Mouse (Mus musculus) A20 (cell line): ENCODE measurements around the gene Samm50.

ENCODE experiments used
- DNase-seq: peaks from one replicate; pipeline ENCODE4 v3.0.0-alpha.2; 2011; ENCODE audit warnings: low read depth, low spot score

The Samm50 gene

GRCm38 (mm10) chr15:84211564-84211963 is 19.5 kb downstream of the Samm50 start:
- no peak for DNase-seq

DNA sequence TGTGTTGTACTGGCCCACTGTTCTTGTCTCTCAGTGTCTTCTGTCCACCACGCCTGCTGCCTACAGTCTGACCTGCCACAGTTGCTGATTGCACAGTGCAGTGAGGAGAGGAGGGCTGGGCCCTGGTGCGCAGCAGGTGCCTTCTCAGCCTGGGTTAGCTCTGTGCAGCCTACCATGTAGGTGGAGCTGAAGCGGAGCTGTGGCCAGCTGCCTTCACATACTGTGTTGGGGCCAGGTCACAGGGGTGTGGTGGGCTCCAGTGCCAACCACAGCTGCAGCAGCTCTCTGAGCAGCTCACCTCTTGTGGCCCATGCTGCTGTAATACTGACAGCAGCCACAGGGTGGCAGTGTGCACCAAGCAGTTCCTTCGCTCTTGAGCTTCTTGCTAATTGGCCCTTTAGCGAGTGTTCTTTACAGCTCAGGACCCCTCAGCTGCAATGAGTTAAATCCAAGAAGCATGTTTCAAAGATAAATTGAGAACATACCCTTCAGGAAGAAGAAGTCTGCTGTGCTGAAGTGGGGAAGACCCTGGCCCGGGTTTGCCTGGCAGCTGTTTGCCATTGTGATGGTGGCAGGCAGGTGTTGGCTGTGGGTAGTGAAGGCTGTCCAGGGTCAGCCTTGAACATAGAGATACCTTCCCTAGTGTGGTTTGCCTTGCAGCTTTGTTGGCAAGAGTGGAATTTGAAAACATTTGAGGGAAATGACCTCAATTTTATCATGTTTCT is 20.2 kb downstream of the Samm50 start:
- peak; percentile 97 for DNase-seq

DNA sequence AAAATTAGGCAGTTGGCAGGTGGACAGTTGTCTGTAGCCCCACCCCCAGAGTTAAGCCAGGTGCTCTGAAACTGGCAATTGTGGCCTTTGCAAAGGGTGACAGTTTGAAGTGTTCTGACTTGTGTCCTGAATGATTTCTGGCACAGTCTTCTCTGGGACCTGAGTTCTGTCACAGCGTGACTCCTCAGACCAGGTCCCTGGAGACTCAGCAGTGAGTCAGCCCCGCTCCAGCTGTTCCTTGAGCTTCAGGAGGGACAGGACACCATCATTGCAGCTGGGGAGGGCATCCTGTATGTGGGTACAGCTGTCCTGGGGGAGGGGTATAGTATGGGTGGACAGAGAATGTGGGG is 20.7 kb downstream of the Samm50 start:
- peak; percentile 87 for DNase-seq

GRCm38 (mm10) chr15:84213162-84213739 is 21.2 kb downstream of the Samm50 start:
- no peak for DNase-seq

DNA sequence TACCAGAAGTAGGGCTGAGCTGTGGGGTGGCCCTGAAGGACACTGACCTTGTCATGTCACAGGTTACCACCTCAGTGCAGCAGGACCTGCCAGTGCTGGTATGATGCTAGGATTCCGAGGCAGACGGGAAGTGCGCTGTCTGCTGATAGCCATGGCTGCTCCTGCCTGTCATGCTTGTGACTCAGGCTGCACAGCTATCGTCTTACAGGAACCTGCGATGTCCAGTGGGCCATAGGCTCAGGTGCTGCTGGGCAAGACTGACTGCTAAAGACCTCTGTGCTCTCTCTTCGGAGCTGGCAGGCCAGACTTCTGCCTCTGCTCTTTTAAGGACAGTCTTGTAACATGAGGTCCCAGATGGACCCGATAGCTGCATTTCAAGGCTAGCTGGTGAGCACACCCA is 22.4 kb downstream of the Samm50 start:
- no peak for DNase-seq

GRCm38 (mm10) chr15:84215273-84215672 is 23.2 kb downstream of the Samm50 start:
- DNase-seq, result no peak

GRCm38 (mm10) chr15:84216026-84216425 is 24.0 kb downstream of the Samm50 start:
- DNase-seq, result no peak

DNA sequence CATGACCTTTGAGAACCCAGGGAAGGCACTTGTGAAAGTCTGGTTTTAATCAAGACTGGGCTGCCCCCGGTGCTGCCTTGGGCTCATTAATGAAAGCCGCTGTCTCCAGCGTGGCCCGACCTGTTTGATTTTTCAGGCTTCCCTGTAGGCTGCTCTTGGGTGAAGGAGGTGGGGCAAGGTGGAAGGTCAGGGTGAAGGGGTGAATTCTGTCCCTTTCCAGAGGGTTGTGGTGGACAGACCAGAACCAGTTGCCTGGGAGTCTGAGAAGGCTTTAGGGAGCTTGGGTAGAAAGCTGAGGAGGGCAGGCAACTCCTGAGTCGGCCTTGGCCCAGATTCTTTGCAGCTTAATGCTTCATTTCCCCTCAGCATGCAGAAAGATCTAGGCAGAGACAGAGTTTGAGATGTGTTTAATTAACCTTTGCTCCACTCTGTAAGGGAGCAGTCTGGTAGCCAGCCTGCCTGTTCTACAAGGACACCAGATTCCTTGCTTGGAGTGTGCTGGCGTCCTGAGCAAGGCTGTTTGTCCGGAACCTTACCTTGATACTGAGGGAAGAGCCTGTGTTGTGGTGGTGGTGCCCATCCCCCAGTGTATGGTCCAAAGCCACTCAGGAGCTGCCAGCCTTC is 24.5 kb downstream of the Samm50 start:
- DNase-seq, result no peak

GRCm38 (mm10) chr15:84217969-84218782 is 26.1 kb downstream of the Samm50 start:
- DNase-seq, result peak; percentile 60

DNA sequence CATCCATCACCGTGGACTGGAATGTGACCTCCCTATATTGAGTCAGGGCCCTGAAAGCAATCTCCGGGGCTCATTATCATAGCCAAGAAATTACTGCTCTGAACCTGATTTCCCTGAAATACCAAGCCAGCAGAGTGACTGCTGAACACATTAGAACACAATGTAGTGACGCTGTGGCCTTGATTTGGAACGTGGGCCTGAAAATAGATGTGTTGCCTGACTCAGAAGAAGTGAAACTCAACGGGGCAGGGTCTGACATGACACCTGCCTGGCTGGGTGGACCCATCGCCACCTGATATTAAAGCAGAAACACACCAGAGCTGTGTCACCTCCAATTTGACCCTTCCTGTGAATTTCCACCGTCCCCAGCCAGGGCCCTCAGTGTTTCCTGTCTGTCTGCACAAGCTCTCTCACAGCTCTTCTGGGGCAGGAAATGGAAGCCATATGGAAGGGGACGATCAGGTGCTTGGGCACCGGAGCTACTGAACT is 26.8 kb downstream of the Samm50 start:
- peak; percentile 95 for DNase-seq

DNA sequence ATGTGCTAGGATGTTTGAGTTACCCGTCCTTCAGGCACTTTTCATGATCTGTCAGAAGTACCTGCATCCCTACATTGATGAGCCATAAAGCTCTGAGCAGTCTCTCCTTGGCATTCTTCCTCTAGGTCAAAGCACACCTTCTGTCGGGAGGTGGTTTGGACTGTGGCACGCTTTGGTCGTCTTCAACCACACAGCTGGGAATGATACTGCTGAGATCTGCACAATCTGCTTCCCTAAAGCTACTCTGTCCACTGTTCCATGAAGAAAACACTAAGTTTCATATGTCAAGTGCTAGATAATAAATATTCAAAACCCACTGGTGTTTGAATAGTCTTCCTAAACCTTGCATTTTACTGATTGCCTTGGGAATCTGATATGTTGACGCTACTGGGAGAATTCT is 29.5 kb downstream of the Samm50 start:
- DNase-seq, result peak; percentile 25

GRCm38 (mm10) chr15:84223423-84223822 is 31.4 kb downstream of the Samm50 start:
- DNase-seq, result peak; percentile 71

DNA sequence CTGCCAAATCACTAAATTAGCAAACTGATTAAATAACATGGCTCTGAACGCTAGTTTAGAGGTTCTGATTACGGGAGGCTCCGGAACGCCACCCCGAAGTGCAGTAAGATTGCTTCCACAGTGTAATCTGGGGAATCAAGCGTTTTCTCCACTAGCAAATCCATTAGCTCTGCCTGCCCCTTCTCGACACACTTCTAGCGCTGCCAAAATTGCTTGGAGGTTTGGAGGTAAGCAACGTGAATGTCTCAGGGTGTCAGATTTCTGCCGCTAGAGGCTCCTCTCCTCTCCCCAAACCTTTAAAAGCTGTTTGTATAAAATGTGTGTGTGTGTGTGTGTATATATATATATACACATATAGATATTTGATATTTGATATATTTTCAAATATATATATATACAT is 32.7 kb downstream of the Samm50 start:
- DNase-seq, result no peak

DNA sequence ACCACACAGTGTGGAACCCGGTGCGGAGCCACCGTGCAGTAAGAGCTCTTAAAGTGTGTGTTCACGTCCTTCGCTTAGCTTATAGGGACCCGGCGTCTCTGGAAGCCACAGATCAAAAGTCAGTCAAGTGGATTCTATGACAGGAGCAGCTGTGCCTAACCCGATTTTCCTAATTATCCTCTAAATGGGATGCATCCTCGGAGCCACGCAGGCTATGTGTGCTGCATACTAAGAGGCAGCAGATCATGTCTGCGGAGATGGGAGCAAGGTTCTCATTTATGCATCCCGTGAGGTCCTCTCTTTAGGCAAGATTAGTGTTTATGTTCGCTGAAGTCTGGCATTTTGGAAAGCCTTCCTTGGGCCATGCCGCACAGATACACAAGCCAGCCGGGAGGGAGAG is 34.9 kb downstream of the Samm50 start:
- no peak for DNase-seq

GRCm38 (mm10) chr15:84230661-84231060 is 38.6 kb downstream of the Samm50 start:
- no peak for DNase-seq

DNA sequence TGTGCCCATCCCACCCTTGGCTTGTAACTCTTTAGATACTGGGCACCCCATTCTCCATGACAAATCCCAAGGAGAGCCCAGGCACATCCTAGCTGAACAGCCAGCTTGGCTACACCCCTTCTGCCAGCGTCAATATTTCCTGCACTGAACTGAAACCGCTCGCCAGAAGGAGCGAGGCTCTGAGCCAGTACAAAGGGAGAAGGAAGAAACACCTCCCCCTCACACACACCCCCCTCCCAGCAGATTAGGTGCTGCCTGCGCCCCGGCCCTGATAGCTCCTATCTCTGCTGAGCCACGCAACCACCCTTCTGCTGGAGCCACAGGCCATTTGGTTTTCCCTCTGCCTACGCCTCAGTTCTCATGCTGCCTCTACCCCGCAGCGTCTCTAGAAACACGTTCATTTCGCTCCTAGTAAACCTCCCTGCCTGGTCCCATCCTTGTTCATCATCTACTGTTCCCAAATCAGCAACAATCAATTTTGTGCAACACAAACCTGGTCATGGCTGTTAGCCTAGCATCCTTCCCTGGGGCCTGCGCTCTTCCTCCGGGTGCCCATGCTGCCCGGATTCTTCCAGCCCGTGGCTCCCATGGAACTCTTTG is 39.2 kb downstream of the Samm50 start:
- no peak for DNase-seq

- no peak for DNase-seq
Measured at GRCm38 (mm10) chr15:84231721-84232561, 39.9 kb downstream of the Samm50 start, which contains the start of gene Parvb. Gene Parvb, plus strand, starts transcription at chr15:84232043.

GRCm38 (mm10) chr15:84232609-84233008 is 40.6 kb downstream of the Samm50 start:
- DNase-seq, result no peak

GRCm38 (mm10) chr15:84234794-84235581 is 42.9 kb downstream of the Samm50 start:
- DNase-seq, result no peak

DNA sequence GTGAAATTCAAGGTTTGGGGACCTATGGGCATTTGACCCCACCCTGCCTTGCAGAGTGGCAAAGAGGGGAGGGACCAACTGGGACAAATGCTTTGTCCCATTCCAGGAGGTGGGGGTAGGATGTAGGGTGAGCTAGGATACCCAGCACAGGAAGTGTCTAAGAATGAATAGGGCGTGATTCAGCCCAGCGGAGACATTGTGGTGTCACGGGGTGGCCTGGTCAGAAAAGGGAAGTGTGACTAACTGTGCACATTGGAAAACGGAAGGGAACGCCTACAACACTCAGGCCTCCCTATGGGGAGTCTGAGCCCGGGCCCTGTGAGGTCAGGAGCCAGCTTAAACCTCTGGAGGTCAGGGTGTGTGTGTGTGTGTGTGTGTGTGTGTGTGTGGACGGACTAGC is 43.6 kb downstream of the Samm50 start:
- DNase-seq, result peak; percentile 72
